Mouse (Mus musculus) bone marrow macrophage, adult 2 months (primary cell): Measurements from ENCODE around the gene Ly6g.

Experiments
- CTCF ChIP-seq: IDR thresholded peaks from 2 replicates; pipeline ENCODE4 v1.5.1; 2012; ENCODE audit warnings: low read depth, mild to moderate bottlenecking, low read length, moderate library complexity
- POLR2A ChIP-seq: IDR thresholded peaks from 2 replicates; pipeline ENCODE4 v1.6.1; 2012; ENCODE audit warnings: mild to moderate bottlenecking, low read depth, low read length, borderline replicate concordance

- TF ChIP-seq POLR2A: no peak
- TF ChIP-seq CTCF: no peak
Measured at GRCm38 (mm10) chr15:75157646-75158045, 2.6 kb downstream of the Ly6g start.
